Mouse (Mus musculus) embryonic facial prominence, embryonic 13.5 days (tissue): ENCODE results near the gene Stmn3. TPM values are rescaled to one million over a fixed set of nuclear protein-coding genes. Genes with fewer than 3 reads are reported as not detected.

Source experiments
- ATAC-seq: fragments of 200-750 bp; cut with Nextera tagmentation; 2 replicates; pipeline ENCODE4 v1.8.0; 2017; ENCODE audit warnings: low read depth; ENCODE audit not compliant: insufficient number of reproducible peaks, insufficient read depth, low FRiP score, low TSS enrichment
- H3K27ac ChIP-seq: fragments of 300-500 bp; sonication (generic); 2 replicates; pipeline ENCODE4 v1.5.1; 2015; ENCODE audit warnings: moderate library complexity, mild to moderate bottlenecking, inconsistent platforms
- H3K27me3 ChIP-seq: fragments of 300-500 bp; sonication (generic); 2 replicates; pipeline ENCODE4 v1.6.1; 2015; ENCODE audit warnings: mild to moderate bottlenecking, inconsistent platforms
- H3K36me3 ChIP-seq: fragments of 300-500 bp; sonication (generic); 2 replicates; pipeline ENCODE4 v1.6.1; 2015; ENCODE audit warnings: mild to moderate bottlenecking, inconsistent platforms
- H3K4me1 ChIP-seq: fragments of 300-500 bp; sonication (generic); 2 replicates; pipeline ENCODE4 v1.6.1; 2015; ENCODE audit warnings: inconsistent platforms
- H3K4me2 ChIP-seq: fragments of 300-500 bp; sonication (generic); 2 replicates; pipeline ENCODE4 v1.6.1; 2015; ENCODE audit warnings: moderate library complexity, mild to moderate bottlenecking, inconsistent platforms
- H3K4me3 ChIP-seq: fragments of 300-500 bp; sonication (generic); 2 replicates; pipeline ENCODE4 v1.5.1; 2015; ENCODE audit warnings: mild to moderate bottlenecking, inconsistent platforms
- H3K9ac ChIP-seq: fragments of 300-500 bp; sonication (generic); 2 replicates; pipeline ENCODE4 v1.6.1; 2015; ENCODE audit warnings: mild to moderate bottlenecking, inconsistent platforms
- H3K9me3 ChIP-seq: fragments of 300-500 bp; sonication (generic); 2 replicates; pipeline ENCODE4 v1.6.1; 2016; ENCODE audit warnings: inconsistent platforms
- WGBS: fragments of 180-500 bp; shearing (Covaris S2); methylation state at CpG from one replicate; pipeline ENCODE4 v1.1.7; 2015; ENCODE audit warnings: mixed read lengths; 5-methylcytosine and 5-hydroxymethylcytosine counted together
- polyA plus RNA-seq: library from polyadenylated mRNA; unstranded; fragments of >200 nt; fragmentation: Nextera tagmentation; extraction: Ambion mirVana; gene quantifications from 2 replicates; pipeline ENCODE4 v1.2.1, GENCODE M21; 2015

The Stmn3 gene
- polyA plus RNA-seq, 1 experiment from 2014 or later, result 14.9 TPM

DNA sequence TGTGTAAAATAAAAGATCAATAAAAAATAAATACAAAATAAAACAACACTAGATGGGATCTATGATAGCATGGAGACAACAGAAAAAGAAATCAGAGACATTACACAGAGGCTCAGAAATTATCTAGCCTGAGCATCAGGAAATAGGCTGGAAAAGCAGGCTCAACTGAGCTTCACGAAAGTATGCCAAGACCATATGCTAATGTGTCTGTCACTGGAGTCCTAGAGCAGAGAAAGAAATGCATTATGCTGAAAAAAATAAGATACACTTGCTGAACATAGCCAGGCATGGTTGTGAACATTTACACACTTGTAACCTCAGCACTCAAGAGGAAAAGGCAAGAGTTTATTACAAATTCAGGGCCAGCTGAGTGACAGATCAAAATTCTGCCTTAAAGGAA is 34.3 kb downstream of the Stmn3 start:
- H3K36me3 ChIP-seq, result peaks cover 44% of the 10 kb centered on the region
- no peaks in the 10 kb centered on the region for H3K4me1 ChIP-seq
- WGBS, result 67% methylated on average over 1 of the region's 1 CpGs
- H3K4me3 ChIP-seq, result no peak overlapping the region
- H3K4me2 ChIP-seq, result no peak overlapping the region
- H3K9me3 ChIP-seq, result no peaks in the 10 kb centered on the region
- H3K27me3 ChIP-seq, result no peaks in the 10 kb centered on the region
- no peak overlapping the region for H3K27ac ChIP-seq
- H3K9ac ChIP-seq, result no peak overlapping the region
- no peak for ATAC-seq

DNA sequence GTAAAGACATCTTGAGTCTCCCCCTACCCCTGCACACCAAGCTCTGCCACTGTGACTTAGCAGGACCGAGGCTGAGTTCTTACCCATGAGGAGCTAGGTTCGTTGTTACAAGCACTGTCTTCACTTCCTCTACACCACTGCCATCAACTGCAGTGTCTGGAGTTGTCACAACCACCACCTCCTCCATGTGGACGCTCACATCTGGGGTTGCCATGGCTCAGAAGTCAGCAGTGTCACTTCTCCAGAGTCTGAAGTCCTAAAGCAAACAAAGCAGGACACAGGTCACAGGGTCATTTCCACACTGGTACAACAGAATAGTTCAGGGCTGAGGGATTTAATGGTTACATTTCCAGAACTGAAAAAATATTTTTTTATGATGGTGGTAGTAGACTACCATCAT is 36.4 kb downstream of the Stmn3 start:
- Histone ChIP-seq H3K36me3 (peaks cover 52% of the 10 kb centered on the region), H3K4me3 (no peak overlapping the region), H3K4me2 (no peak overlapping the region), H3K9ac (no peak overlapping the region), H3K4me1 (no peaks in the 10 kb centered on the region), H3K27me3 (no peaks in the 10 kb centered on the region), H3K9me3 (no peaks in the 10 kb centered on the region), H3K27ac (no peak overlapping the region)
- WGBS, result 81% methylated on average over 3 of the region's 3 CpGs
- no peak for ATAC-seq

DNA sequence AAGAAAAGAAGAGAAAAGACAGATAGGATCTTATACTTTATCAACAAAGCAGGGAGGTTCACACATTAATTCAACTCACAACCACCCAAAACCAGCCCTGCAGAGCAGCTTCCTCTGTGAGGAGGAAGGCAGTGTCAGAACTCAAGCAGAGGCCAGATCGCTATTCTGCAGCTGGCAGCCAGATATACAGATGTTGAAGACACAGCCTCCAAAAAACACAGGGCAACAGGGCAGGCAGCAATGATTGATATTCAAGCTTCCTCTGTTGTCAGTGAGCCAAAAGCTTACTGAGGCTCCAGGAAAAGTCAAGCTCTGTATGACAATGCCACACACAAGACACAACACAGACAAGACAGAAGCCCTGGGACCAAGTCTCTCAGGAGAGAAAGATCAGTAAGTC is 37.5 kb downstream of the Stmn3 start:
- WGBS, result 69% methylated on average over 1 of the region's 1 CpGs
- Histone ChIP-seq H3K27me3 (no peaks in the 10 kb centered on the region), H3K27ac (no peak overlapping the region), H3K36me3 (peaks cover 48% of the 10 kb centered on the region), H3K4me3 (no peak overlapping the region), H3K9me3 (no peaks in the 10 kb centered on the region), H3K4me2 (no peak overlapping the region), H3K9ac (no peak overlapping the region), H3K4me1 (no peaks in the 10 kb centered on the region)
- ATAC-seq, result no peak

DNA sequence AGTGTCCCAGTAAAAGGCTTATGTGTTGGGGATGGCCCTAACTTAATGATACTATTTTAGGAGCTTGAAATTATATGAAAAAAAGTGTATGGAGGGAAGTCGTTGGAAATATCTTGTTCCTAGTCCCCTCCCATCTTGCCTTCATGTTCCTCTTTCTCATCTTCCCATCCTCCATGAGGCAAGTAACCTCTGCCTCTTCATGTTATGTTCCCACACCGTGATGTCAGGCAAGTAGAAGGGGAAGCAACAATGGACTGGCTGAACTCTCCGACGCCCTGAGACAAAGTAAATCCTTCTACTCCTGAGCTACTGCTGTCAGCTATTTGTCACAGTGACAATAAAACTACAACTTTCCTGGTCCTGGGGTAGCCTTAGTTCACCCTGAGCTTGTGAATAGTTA is 39.7 kb downstream of the Stmn3 start:
- ATAC-seq, result no peak
- Histone ChIP-seq H3K9ac (no peak overlapping the region), H3K4me3 (no peak overlapping the region), H3K9me3 (no peaks in the 10 kb centered on the region), H3K27me3 (no peaks in the 10 kb centered on the region), H3K36me3 (peaks cover 62% of the 10 kb centered on the region), H3K27ac (no peak overlapping the region), H3K4me2 (no peak overlapping the region), H3K4me1 (no peaks in the 10 kb centered on the region)
- 89% methylated on average over 4 of the region's 4 CpGs for WGBS

DNA sequence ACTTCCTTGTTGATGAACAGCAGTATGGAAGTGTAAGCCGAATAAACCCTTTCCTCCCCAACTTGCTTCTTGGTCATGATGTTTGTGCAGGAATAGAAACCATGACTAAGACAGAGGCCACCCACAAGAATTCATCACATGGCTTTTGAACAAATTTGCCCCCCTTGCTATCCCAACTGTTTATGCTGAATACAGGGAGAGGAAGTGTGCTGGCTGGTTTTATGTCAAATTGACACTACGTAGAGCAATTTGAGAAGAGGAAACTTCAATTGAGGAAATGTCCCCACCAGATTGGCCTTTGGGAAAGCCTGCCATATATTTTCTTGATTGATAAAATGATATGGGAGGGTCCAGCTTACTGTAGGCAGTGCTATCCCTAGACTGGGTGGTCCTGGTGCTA is 40.5 kb downstream of the Stmn3 start:
- Histone ChIP-seq H3K27me3 (no peaks in the 10 kb centered on the region), H3K4me1 (no peaks in the 10 kb centered on the region), H3K9me3 (no peaks in the 10 kb centered on the region), H3K36me3 (peaks cover 65% of the 10 kb centered on the region), H3K4me2 (no peak overlapping the region), H3K4me3 (no peak overlapping the region), H3K9ac (no peak overlapping the region), H3K27ac (no peak overlapping the region)
- WGBS, result 90% methylated on average over 2 of the region's 2 CpGs
- ATAC-seq, result no peak

DNA sequence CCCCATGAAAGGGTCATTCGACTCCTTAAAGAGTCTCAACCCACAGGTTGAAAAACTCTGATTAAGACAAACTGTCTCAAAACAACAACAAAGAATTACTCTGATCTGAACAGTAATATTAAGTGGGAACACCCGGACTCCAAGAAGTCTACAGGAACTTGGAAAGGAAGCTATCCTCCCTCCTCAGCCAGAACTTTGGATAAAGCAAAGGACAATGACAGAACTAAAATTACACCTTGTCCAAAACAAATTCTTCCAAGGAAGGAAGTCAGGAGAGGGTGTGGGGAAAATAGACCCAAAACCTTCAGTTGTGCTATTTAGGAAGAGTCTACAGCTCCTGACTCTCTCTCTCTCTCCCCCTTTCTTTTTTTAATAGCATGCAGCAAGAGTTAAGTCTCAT is 42.2 kb downstream of the Stmn3 start:
- H3K4me2 ChIP-seq, result no peak overlapping the region
- peaks cover 59% of the 10 kb centered on the region for H3K36me3 ChIP-seq
- H3K4me1 ChIP-seq, result no peaks in the 10 kb centered on the region
- H3K9ac ChIP-seq, result no peak overlapping the region
- H3K27me3 ChIP-seq, result no peaks in the 10 kb centered on the region
- H3K4me3 ChIP-seq, result no peak overlapping the region
- no peaks in the 10 kb centered on the region for H3K9me3 ChIP-seq
- H3K27ac ChIP-seq, result no peak overlapping the region
- WGBS, result 80% methylated on average over 2 of the region's 2 CpGs
- no peak for ATAC-seq

DNA sequence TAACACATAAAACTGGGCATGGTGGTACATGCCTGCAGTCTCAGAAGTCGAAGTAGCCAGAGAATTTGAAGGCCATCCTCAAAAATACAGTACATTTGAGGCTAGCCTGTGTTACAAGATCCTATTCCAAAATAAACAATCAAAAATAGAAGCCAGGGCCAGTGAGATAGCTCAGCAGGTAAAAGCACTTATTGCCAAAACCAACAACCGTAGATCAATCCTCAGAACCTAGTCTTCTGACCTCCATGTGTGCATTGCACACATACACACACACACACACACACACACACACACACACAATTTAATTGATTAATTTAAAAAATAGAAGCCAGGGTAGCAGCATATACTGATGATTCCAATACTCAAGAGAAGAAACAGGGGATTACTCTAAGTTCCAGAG is 47.5 kb downstream of the Stmn3 start:
- WGBS, result 93% methylated on average over 2 of the region's 2 CpGs
- H3K4me2 ChIP-seq, result no peak overlapping the region

More for the DNA sequence above, 47.5 kb downstream of the Stmn3 start:
- ATAC-seq, result no peak
- Histone ChIP-seq H3K27ac (no peak overlapping the region), H3K4me3 (no peak overlapping the region), H3K9ac (no peak overlapping the region), H3K4me1 (no peaks in the 10 kb centered on the region), H3K27me3 (no peaks in the 10 kb centered on the region), H3K9me3 (no peaks in the 10 kb centered on the region), H3K36me3 (peaks cover 62% of the 10 kb centered on the region)

Other genes with a start within 250 kb of the Stmn3 start
- 0.59 and 0.63 TPM in 2 replicates for gene Kcnq2, start 179.2 kb downstream of the Stmn3 start, polyA plus RNA-seq
- 0.20 TPM in 1 of 2 replicates, not detected in the other for gene Eef1a2, start 157.5 kb downstream of the Stmn3 start, polyA plus RNA-seq
- 327 and 423 TPM in 2 replicates for gene Ppdpf, start 127.3 kb downstream of the Stmn3 start, polyA plus RNA-seq
- gene Ptk6, start 111.7 kb downstream of the Stmn3 start, polyA plus RNA-seq, result 0.07 TPM in 1 of 2 replicates, not detected in the other
- gene Srms, start 101.3 kb downstream of the Stmn3 start, polyA plus RNA-seq, result 0.14 TPM in 1 of 2 replicates, not detected in the other
- gene Fndc11, start 94.5 kb downstream of the Stmn3 start, polyA plus RNA-seq, result not detected in 2 replicates
- gene Helz2, start 72.5 kb downstream of the Stmn3 start, polyA plus RNA-seq, result 0.51 and 0.78 TPM in 2 replicates
- gene Gmeb2, start 26.5 kb downstream of the Stmn3 start, polyA plus RNA-seq, result 15.9 and 16.9 TPM in 2 replicates
- 42.7 and 48.9 TPM in 2 replicates for gene Rtel1, start 5.2 kb upstream of the Stmn3 start, polyA plus RNA-seq
- gene Zgpat, start 50.4 kb upstream of the Stmn3 start, polyA plus RNA-seq, result 48.4 and 50.7 TPM in 2 replicates
- 75.2 and 76.1 TPM in 2 replicates for gene Arfrp1, start 50.9 kb upstream of the Stmn3 start, polyA plus RNA-seq
- 29.6 and 31.7 TPM in 2 replicates for gene Lime1, start 65.6 kb upstream of the Stmn3 start, polyA plus RNA-seq
- 3.6 and 3.8 TPM in 2 replicates for gene Zbtb46, start 144.9 kb upstream of the Stmn3 start, polyA plus RNA-seq
- 0.11 and 0.14 TPM in 2 replicates for gene Abhd16b, start 178.7 kb upstream of the Stmn3 start, polyA plus RNA-seq
- gene Tpd52l2, start 182.6 kb upstream of the Stmn3 start, polyA plus RNA-seq, result 156 and 168 TPM in 2 replicates
- 97.2 and 101 TPM in 2 replicates for gene Dnajc5, start 206.0 kb upstream of the Stmn3 start, polyA plus RNA-seq